Mouse (Mus musculus): Measurements from ENCODE around the gene Ncoa7.

Gene Ncoa7

GRCm38 (mm10) chr10:30799713-30800450 lies 3.2 kb downstream of the Ncoa7 start:
- no peak for TF ChIP-seq GATA4 (IDR thresholded peaks at IDR 0.05; ENCODE audit: insufficient replicate concordance, low read length)

GRCm38 (mm10) chr10:30796469-30797261 lies 6.5 kb downstream of the Ncoa7 start:
- TF ChIP-seq GATA4 (IDR thresholded peaks at IDR 0.05; ENCODE audit: insufficient replicate concordance, low read length), result no peak

- no peak for TF ChIP-seq GATA4 (IDR thresholded peaks at IDR 0.05; ENCODE audit: insufficient replicate concordance, low read length)
Measured at GRCm38 (mm10) chr10:30791016-30791415, 12.1 kb downstream of the Ncoa7 start.

GRCm38 (mm10) chr10:30789521-30789920 lies 13.6 kb downstream of the Ncoa7 start:
- no peak for TF ChIP-seq GATA4 (IDR thresholded peaks at IDR 0.05; ENCODE audit: insufficient replicate concordance, low read length)

- TF ChIP-seq GATA4 (IDR thresholded peaks at IDR 0.05; ENCODE audit: insufficient replicate concordance, low read length), result no peak
Measured at GRCm38 (mm10) chr10:30788340-30788721, 14.8 kb downstream of the Ncoa7 start.

- TF ChIP-seq GATA4 (IDR thresholded peaks at IDR 0.05; ENCODE audit: insufficient replicate concordance, low read length), result no peak
Measured at GRCm38 (mm10) chr10:30787684-30788339, 15.3 kb downstream of the Ncoa7 start.

GRCm38 (mm10) chr10:30786103-30786754 lies 16.9 kb downstream of the Ncoa7 start:
- TF ChIP-seq GATA4 (IDR thresholded peaks at IDR 0.05; ENCODE audit: insufficient replicate concordance, low read length), result no peak

- no peak for TF ChIP-seq GATA4 (IDR thresholded peaks at IDR 0.05; ENCODE audit: insufficient replicate concordance, low read length)
Measured at GRCm38 (mm10) chr10:30778240-30778639, 24.9 kb downstream of the Ncoa7 start.

- no peak for TF ChIP-seq GATA4 (IDR thresholded peaks at IDR 0.05; ENCODE audit: insufficient replicate concordance, low read length)
Measured at GRCm38 (mm10) chr10:30775987-30776386, 27.1 kb downstream of the Ncoa7 start.

- no peak for TF ChIP-seq GATA4 (IDR thresholded peaks at IDR 0.05; ENCODE audit: insufficient replicate concordance, low read length)
Measured at GRCm38 (mm10) chr10:30775568-30775967, 27.6 kb downstream of the Ncoa7 start.

- no peak for TF ChIP-seq GATA4 (IDR thresholded peaks at IDR 0.05; ENCODE audit: insufficient replicate concordance, low read length)
Measured at GRCm38 (mm10) chr10:30774396-30774795, 28.7 kb downstream of the Ncoa7 start.

GRCm38 (mm10) chr10:30773181-30773580 lies 29.9 kb downstream of the Ncoa7 start:
- TF ChIP-seq GATA4 (IDR thresholded peaks at IDR 0.05; ENCODE audit: insufficient replicate concordance, low read length), result no peak

GRCm38 (mm10) chr10:30771417-30772158 lies 31.5 kb downstream of the Ncoa7 start:
- no peak for TF ChIP-seq GATA4 (IDR thresholded peaks at IDR 0.05; ENCODE audit: insufficient replicate concordance, low read length)

GRCm38 (mm10) chr10:30768820-30769219 lies 34.3 kb downstream of the Ncoa7 start:
- TF ChIP-seq GATA4 (IDR thresholded peaks at IDR 0.05; ENCODE audit: insufficient replicate concordance, low read length), result no peak

GRCm38 (mm10) chr10:30768250-30768649 lies 34.9 kb downstream of the Ncoa7 start:
- peak; percentile 34; the same call in 1 of the 2 replicates for TF ChIP-seq GATA4 (IDR thresholded peaks at IDR 0.05; ENCODE audit: insufficient replicate concordance, low read length)

All from liver, adult (tissue).